Mouse (Mus musculus): ENCODE measurements around the gene Krt13. TPM values are rescaled to one million over a fixed set of nuclear protein-coding genes. Genes with fewer than 3 reads are reported as not detected.
A peak's percentile ranks its signal among the peaks of the same experiment; 100 is the strongest.

Krt13 gene
- polyA plus RNA-seq, 1 experiment: not detected

DNA sequence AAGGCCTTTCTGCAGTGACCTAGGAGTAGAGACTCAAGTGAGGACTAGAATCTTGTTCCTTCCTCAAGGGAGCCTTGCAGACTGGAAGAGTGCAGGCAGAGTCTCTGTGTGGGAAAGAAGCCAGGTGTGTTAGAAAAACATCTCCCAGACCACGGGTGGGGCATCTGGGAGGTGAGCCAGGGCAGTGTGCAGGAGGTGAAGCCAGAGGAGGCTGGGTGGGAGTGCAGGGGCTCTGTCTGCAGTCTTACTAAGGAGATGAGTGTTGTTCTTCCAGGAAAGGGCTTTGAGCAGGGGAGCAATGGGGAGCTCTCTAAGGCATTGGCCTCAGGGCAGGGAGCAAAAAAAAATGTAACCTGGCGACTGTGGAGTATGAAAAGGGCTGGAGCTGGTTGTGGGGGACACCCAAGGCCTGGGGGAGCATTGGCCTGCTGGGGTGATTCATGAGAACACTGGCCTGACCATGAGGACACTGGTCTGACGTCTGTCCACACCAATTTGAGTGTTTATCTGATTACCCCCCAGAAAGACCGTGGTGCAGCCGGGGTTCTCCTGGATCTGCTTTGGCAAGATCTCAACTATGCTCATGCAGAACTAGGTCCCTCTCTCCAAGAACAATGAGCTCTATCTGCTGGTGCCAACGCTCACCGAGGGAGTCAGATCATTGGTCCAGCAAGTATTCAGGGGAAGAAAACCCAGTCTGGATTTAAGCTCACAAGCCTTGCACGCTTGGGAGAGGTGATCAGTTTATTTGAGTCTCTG is 34.3 kb upstream of the Krt13 start:
- no peaks in the 10 kb centered on the region for H3K9me3 ChIP-seq (replicated peaks; ENCODE audit: control insufficient read depth, insufficient read depth, low read length, poor library complexity, severe bottlenecking)
- no peaks in the 10 kb centered on the region for H3K36me3 ChIP-seq (ENCODE audit: control insufficient read depth, insufficient read depth, low read length, poor library complexity, severe bottlenecking)
- H3K27ac ChIP-seq (ENCODE audit: insufficient read depth, low read length): no peak overlapping the region
- no peak overlapping the region for H3K9ac ChIP-seq (ENCODE audit: low read depth, poor library complexity, severe bottlenecking)
- no peaks in the 10 kb centered on the region for H3K27me3 ChIP-seq (ENCODE audit: control insufficient read depth, insufficient read depth, low read length, poor library complexity, severe bottlenecking)
- no peak overlapping the region for H3K4me3 ChIP-seq (ENCODE audit: low read depth, low read length)
- peaks cover 7% of the 10 kb centered on the region for H3K4me1 ChIP-seq (ENCODE audit: control insufficient read depth, insufficient read depth, low read length)
- TF ChIP-seq POLR2A (IDR thresholded peaks at IDR 0.05; ENCODE audit: insufficient read depth, low read length) (no peak), EP300 (IDR thresholded peaks at IDR 0.05; ENCODE audit: insufficient read depth, low read depth, low read length) (no peak), CTCF (IDR thresholded peaks at IDR 0.05; ENCODE audit: low read depth, low read length) (no peak)

GRCm38 (mm10) chr11:100148615-100149330 is 27.4 kb upstream of the Krt13 start, which contains the start of gene Krt19:
Gene Krt19 (minus strand): TSS chr11:100148665.
- TF ChIP-seq POLR2A (IDR thresholded peaks at IDR 0.05; ENCODE audit: insufficient read depth, low read length) (no peak), EP300 (IDR thresholded peaks at IDR 0.05; ENCODE audit: insufficient read depth, low read depth, low read length) (no peak)
- Histone ChIP-seq H3K27me3 (ENCODE audit: control insufficient read depth, insufficient read depth, low read length, poor library complexity, severe bottlenecking) (no peaks in the 10 kb centered on the region), H3K27ac (ENCODE audit: insufficient read depth, low read length) (no peak within 1 kb of the TSS), H3K9ac (ENCODE audit: low read depth, poor library complexity, severe bottlenecking) (no peak within 1 kb of the TSS), H3K4me3 (ENCODE audit: low read depth, low read length) (no peak within 1 kb of the TSS), H3K9me3 (replicated peaks; ENCODE audit: control insufficient read depth, insufficient read depth, low read length, poor library complexity, severe bottlenecking) (no peaks in the 10 kb centered on the region), H3K4me1 (ENCODE audit: control insufficient read depth, insufficient read depth, low read length) (no peaks in the 10 kb centered on the region), H3K36me3 (ENCODE audit: control insufficient read depth, insufficient read depth, low read length, poor library complexity, severe bottlenecking) (no peaks in the 10 kb centered on the region)

GRCm38 (mm10) chr11:100147566-100148353 is 26.4 kb upstream of the Krt13 start:
- Histone ChIP-seq H3K27me3 (ENCODE audit: control insufficient read depth, insufficient read depth, low read length, poor library complexity, severe bottlenecking) (no peaks in the 10 kb centered on the region), H3K9ac (ENCODE audit: low read depth, poor library complexity, severe bottlenecking) (no peak overlapping the region), H3K4me3 (ENCODE audit: low read depth, low read length) (no peak overlapping the region), H3K4me1 (ENCODE audit: control insufficient read depth, insufficient read depth, low read length) (no peaks in the 10 kb centered on the region), H3K9me3 (replicated peaks; ENCODE audit: control insufficient read depth, insufficient read depth, low read length, poor library complexity, severe bottlenecking) (no peaks in the 10 kb centered on the region), H3K36me3 (ENCODE audit: control insufficient read depth, insufficient read depth, low read length, poor library complexity, severe bottlenecking) (no peaks in the 10 kb centered on the region), H3K27ac (ENCODE audit: insufficient read depth, low read length) (no peak overlapping the region)
- TF ChIP-seq POLR2A (IDR thresholded peaks at IDR 0.05; ENCODE audit: insufficient read depth, low read length): no peak
- no peak for TF ChIP-seq CTCF (IDR thresholded peaks at IDR 0.05; ENCODE audit: low read depth, low read length)
- TF ChIP-seq EP300 (IDR thresholded peaks at IDR 0.05; ENCODE audit: insufficient read depth, low read depth, low read length): no peak

DNA sequence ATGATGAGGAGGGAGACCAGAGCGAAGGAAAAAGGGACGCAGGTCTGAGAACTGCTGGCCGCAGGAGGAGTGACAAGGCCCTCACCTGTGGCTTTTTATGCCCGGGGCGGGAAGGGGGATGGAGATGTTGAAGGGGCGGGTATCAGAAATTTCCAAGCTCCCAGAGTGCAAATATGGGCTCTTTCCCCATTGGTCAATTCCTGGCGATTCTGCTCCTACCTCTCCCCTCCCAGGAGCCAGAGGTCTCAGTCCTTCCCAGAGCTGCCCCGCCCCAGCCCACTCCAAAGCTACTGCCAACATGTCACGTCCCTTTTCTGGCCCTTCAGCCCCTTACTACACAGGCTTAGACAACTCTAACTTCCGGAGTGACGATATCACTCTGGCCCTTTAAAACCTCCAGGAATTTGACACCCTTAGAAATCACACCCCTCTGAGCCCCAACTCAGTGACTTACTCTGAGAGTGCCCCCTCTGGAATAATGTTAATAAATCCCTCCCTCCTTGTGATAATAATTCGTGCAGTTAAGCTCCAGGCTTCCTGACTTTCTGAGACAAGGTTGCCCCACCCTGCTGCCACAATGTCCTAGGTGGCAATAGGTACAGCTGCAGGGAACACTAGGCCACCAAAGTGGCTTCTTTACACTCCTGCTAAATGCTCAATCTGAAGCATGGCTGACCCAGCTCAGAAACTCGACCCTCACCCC is 24.6 kb upstream of the Krt13 start:
- no peaks in the 10 kb centered on the region for H3K27me3 ChIP-seq (ENCODE audit: control insufficient read depth, insufficient read depth, low read length, poor library complexity, severe bottlenecking)
- H3K4me3 ChIP-seq (ENCODE audit: low read depth, low read length): peak overlapping the region; percentile 56
- no peaks in the 10 kb centered on the region for H3K36me3 ChIP-seq (ENCODE audit: control insufficient read depth, insufficient read depth, low read length, poor library complexity, severe bottlenecking)
- TF ChIP-seq CTCF (IDR thresholded peaks at IDR 0.05; ENCODE audit: low read depth, low read length) (no peak), POLR2A (IDR thresholded peaks at IDR 0.05; ENCODE audit: insufficient read depth, low read length) (no peak), EP300 (IDR thresholded peaks at IDR 0.05; ENCODE audit: insufficient read depth, low read depth, low read length) (no peak)
- no peaks in the 10 kb centered on the region for H3K9me3 ChIP-seq (replicated peaks; ENCODE audit: control insufficient read depth, insufficient read depth, low read length, poor library complexity, severe bottlenecking)
- no peak overlapping the region for H3K9ac ChIP-seq (ENCODE audit: low read depth, poor library complexity, severe bottlenecking)
- no peaks in the 10 kb centered on the region for H3K4me1 ChIP-seq (ENCODE audit: control insufficient read depth, insufficient read depth, low read length)
- no peak overlapping the region for H3K27ac ChIP-seq (ENCODE audit: insufficient read depth, low read length)

DNA sequence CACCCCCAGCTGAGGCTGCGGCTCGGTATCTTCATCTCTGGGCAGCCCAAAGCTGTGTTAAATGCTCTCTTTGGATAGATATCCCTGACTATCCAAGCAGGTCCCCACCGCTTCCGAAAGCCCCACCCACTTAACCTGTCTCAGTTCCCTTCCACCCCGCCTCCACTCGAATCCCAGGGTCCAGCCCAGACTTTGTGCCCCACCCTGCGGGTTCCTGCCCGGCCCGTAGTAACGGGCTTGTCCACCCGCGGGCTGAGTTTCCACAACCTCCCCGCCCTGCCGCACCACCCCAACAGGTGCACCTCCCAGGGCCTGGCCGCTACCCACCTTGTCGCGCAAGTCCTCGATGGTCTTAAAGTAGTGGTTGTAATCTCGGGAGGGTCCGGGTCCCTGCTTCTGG is 23.7 kb upstream of the Krt13 start:
- Histone ChIP-seq H3K4me1 (ENCODE audit: control insufficient read depth, insufficient read depth, low read length) (no peaks in the 10 kb centered on the region), H3K36me3 (ENCODE audit: control insufficient read depth, insufficient read depth, low read length, poor library complexity, severe bottlenecking) (no peaks in the 10 kb centered on the region), H3K9ac (ENCODE audit: low read depth, poor library complexity, severe bottlenecking) (peak overlapping the region; percentile 8), H3K9me3 (replicated peaks; ENCODE audit: control insufficient read depth, insufficient read depth, low read length, poor library complexity, severe bottlenecking) (no peaks in the 10 kb centered on the region), H3K27ac (ENCODE audit: insufficient read depth, low read length) (no peak overlapping the region), H3K27me3 (ENCODE audit: control insufficient read depth, insufficient read depth, low read length, poor library complexity, severe bottlenecking) (no peaks in the 10 kb centered on the region), H3K4me3 (ENCODE audit: low read depth, low read length) (peak overlapping the region; percentile 56)
- no peak for TF ChIP-seq EP300 (IDR thresholded peaks at IDR 0.05; ENCODE audit: insufficient read depth, low read depth, low read length)
- no peak for TF ChIP-seq CTCF (IDR thresholded peaks at IDR 0.05; ENCODE audit: low read depth, low read length)
- no peak for TF ChIP-seq POLR2A (IDR thresholded peaks at IDR 0.05; ENCODE audit: insufficient read depth, low read length)
